Mouse (Mus musculus) MEL (cell line): ENCODE measurements around the gene Rgcc.

Source experiments
- BHLHE40 ChIP-seq: IDR thresholded peaks from 2 replicates; pipeline ENCODE4 v1.6.1; 2012; ENCODE audit warnings: low read depth, mild to moderate bottlenecking, inconsistent platforms, low read length, improper control_type of control experiment, borderline replicate concordance
- CTCF ChIP-seq, 3 experiments: IDR thresholded peaks in 2 of 3; conservative IDR thresholded peaks in 1 of 3; 2 replicates each; pipeline ENCODE4 v1.5.1; 2011 to 2012; ENCODE audit warnings: low read length in 3 of 3, low read depth in 2 of 3, mild to moderate bottlenecking in 2 of 3, improper control_type of control experiment in 1 of 3, inconsistent platforms in 1 of 3, mixed read lengths in 1 of 3, moderate library complexity in 1 of 3; ENCODE audit not compliant: control insufficient read depth in 1 of 3, insufficient read depth in 1 of 3, poor library complexity in 1 of 3, severe bottlenecking in 1 of 3
- EP300 ChIP-seq, 2 experiments: IDR thresholded peaks; 2 replicates each; pipeline ENCODE4 v1.6.1; 2011; ENCODE audit warnings: improper control_type of control experiment in 2 of 2, low read length in 2 of 2, low read depth in 1 of 2, mild to moderate bottlenecking in 1 of 2
- ETS1 ChIP-seq: IDR thresholded peaks from 2 replicates; pipeline ENCODE4 v1.6.1; 2012; ENCODE audit warnings: low read depth, mild to moderate bottlenecking, inconsistent platforms, low read length, improper control_type of control experiment, moderate library complexity
- JUND ChIP-seq: IDR thresholded peaks from 2 replicates; pipeline ENCODE4 v1.6.1; 2011; ENCODE audit warnings: low read depth, mild to moderate bottlenecking, improper control_type of control experiment, low read length
- POLR2A ChIP-seq, 2 experiments: IDR thresholded peaks; 2 replicates each; pipeline ENCODE4 v1.6.1; 2011 to 2012; ENCODE audit warnings: low read length in 2 of 2, mild to moderate bottlenecking in 2 of 2, control low read depth in 1 of 2, improper control_type of control experiment in 1 of 2, low read depth in 1 of 2, moderate library complexity in 1 of 2; ENCODE audit not compliant: control insufficient read depth in 1 of 2, insufficient read depth in 1 of 2, poor library complexity in 1 of 2
- RCOR1 ChIP-seq: IDR thresholded peaks from 2 replicates; pipeline ENCODE4 v1.6.1; 2012; ENCODE audit warnings: low read depth, mild to moderate bottlenecking, inconsistent platforms, low read length, improper control_type of control experiment
- SIN3A ChIP-seq: IDR thresholded peaks from 2 replicates; pipeline ENCODE4 v1.6.1; 2012; ENCODE audit warnings: low read length, improper control_type of control experiment, inconsistent platforms
- TAL1 ChIP-seq: IDR thresholded peaks from 2 replicates; pipeline ENCODE4 v1.6.1; 2012; ENCODE audit warnings: mild to moderate bottlenecking, inconsistent platforms, low read length, moderate library complexity, mixed read lengths
- UBTF ChIP-seq: IDR thresholded peaks from 2 replicates; pipeline ENCODE4 v1.6.1; 2012; ENCODE audit warnings: low read depth, mild to moderate bottlenecking, inconsistent platforms, low read length, improper control_type of control experiment, moderate library complexity, borderline replicate concordance; ENCODE audit not compliant: insufficient read depth
- USF2 ChIP-seq, 2 experiments: IDR thresholded peaks; 2 replicates each; pipeline ENCODE4 v1.6.1; 2011 to 2012; ENCODE audit warnings: improper control_type of control experiment in 2 of 2, low read length in 2 of 2, borderline replicate concordance in 1 of 2, inconsistent platforms in 1 of 2, low read depth in 1 of 2, mild to moderate bottlenecking in 1 of 2; ENCODE audit not compliant: insufficient read depth in 1 of 2
- ZKSCAN1 ChIP-seq: IDR thresholded peaks from 2 replicates; pipeline ENCODE4 v1.6.1; 2012; ENCODE audit warnings: low read depth, mild to moderate bottlenecking, inconsistent platforms, low read length, improper control_type of control experiment, moderate library complexity

DNA sequence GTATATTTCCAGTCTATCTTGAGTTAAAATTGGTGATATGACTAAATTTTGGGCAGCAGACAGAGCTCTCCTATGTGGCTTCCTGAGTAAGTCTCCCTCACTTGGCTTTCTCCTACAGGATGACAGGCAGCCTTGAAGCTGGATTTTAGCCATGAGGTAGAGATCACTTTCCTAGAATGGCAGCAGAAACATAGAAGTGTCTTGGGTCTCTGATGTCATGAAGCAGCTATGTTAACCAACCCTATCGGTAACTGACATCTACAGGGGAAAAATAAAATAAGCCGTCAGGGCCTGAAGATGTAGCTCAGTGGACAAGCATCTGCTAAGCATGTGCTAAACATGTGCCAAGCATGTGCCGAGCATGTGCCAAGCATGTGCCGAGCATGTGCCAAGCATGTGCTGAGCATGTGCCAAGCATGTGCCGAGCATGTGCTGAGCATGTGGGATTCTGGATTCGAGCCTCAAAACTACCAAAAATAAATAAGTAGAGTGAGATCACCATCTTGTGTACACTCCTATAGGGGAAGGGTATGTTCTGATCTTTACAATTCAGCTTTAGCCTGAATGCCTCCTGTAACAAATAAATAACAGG lies 3.5 kb upstream of the Rgcc start:
- TF ChIP-seq CTCF (IDR thresholded peaks at IDR 0.05 in 2 of 3, conservative IDR thresholded peaks at IDR 0.05 in 1 of 3; ENCODE audit: control insufficient read depth in 1 of 3, insufficient read depth in 1 of 3, low read depth in 2 of 3, low read length in 3 of 3, poor library complexity in 1 of 3, severe bottlenecking in 1 of 3) (no peak), ZKSCAN1 (no peak), EP300 (IDR thresholded peaks at IDR 0.05; ENCODE audit: low read depth in 1 of 2, low read length in 2 of 2) (no peak), JUND (no peak), USF2 (IDR thresholded peaks at IDR 0.05; ENCODE audit: borderline replicate concordance in 1 of 2, insufficient read depth in 1 of 2, low read depth in 1 of 2, low read length in 2 of 2) (no peak), POLR2A (IDR thresholded peaks at IDR 0.05; ENCODE audit: control insufficient read depth in 1 of 2, insufficient read depth in 1 of 2, low read depth in 1 of 2, low read length in 2 of 2, poor library complexity in 1 of 2) (no peak), SIN3A (no peak), BHLHE40 (no peak), ETS1 (no peak), UBTF (no peak), TAL1 (no peak), RCOR1 (no peak)
